Mouse (Mus musculus) gastrocnemius, postnatal 4 days (tissue): ENCODE results near the gene Ctnna3. TPM values are rescaled to one million over a fixed set of nuclear protein-coding genes. Genes with fewer than 3 reads are reported as not detected.
"Not testable (repeated sequence)": the region's sequence is repeated elsewhere in the genome, so short reads cannot be mapped to it uniquely, and the experiment has no call there.

ENCODE experiments used
- DNase-seq, 2 experiments: peaks; one replicate each; pipeline ENCODE4 v3.0.0; 2021 to 2022; ENCODE audit warnings: low spot score in 2 of 2, mixed read lengths in 2 of 2
- total RNA-seq, 2 experiments: library from RNA; stranded (reverse); gene quantifications; 2 replicates each; pipeline ENCODE4 v1.2.3; 2021

The Ctnna3 gene
- total RNA-seq, 2 experiments from 2014 or later, result 25.3 to 27.7 TPM

- DNase-seq, result no peak
These were observed 1018.7 kb downstream of the Ctnna3 start for GRCm38 (mm10) chr10:64448624-64449023.

- no peak for DNase-seq
These were observed 1053.4 kb downstream of the Ctnna3 start for GRCm38 (mm10) chr10:64483281-64483680.

- DNase-seq, result no peak
These were observed 1059.6 kb downstream of the Ctnna3 start for GRCm38 (mm10) chr10:64489471-64489870.

GRCm38 (mm10) chr10:64543647-64544046 lies 1113.7 kb downstream of the Ctnna3 start:
- no peak for DNase-seq

- DNase-seq, result no peak
These were observed 1114.5 kb downstream of the Ctnna3 start for GRCm38 (mm10) chr10:64544389-64544788.

GRCm38 (mm10) chr10:64571311-64571710 lies 1141.4 kb downstream of the Ctnna3 start:
- DNase-seq, result no peak

- no peak for DNase-seq
These were observed 1158.2 kb downstream of the Ctnna3 start for GRCm38 (mm10) chr10:64588116-64588515.

GRCm38 (mm10) chr10:64636760-64637159 lies 1206.9 kb downstream of the Ctnna3 start:
- DNase-seq, result no peak

- no peak for DNase-seq
These were observed 1209.2 kb downstream of the Ctnna3 start for GRCm38 (mm10) chr10:64639061-64639460.

GRCm38 (mm10) chr10:64641093-64641492 lies 1211.2 kb downstream of the Ctnna3 start:
- no peak for DNase-seq

GRCm38 (mm10) chr10:64641576-64641975 lies 1211.7 kb downstream of the Ctnna3 start:
- DNase-seq, result no peak

- no peak for DNase-seq
These were observed 1214.1 kb downstream of the Ctnna3 start for GRCm38 (mm10) chr10:64643976-64644375.

GRCm38 (mm10) chr10:64661190-64661589 lies 1231.3 kb downstream of the Ctnna3 start:
- DNase-seq, result no peak

- no peak for DNase-seq
These were observed 1241.6 kb downstream of the Ctnna3 start for GRCm38 (mm10) chr10:64671469-64671868.

GRCm38 (mm10) chr10:64675796-64676195 lies 1245.9 kb downstream of the Ctnna3 start:
- DNase-seq, result no peak

- no peak for DNase-seq
These were observed 1280.1 kb downstream of the Ctnna3 start for GRCm38 (mm10) chr10:64710017-64710416.

GRCm38 (mm10) chr10:64718036-64718435 lies 1288.1 kb downstream of the Ctnna3 start:
- no peak for DNase-seq

GRCm38 (mm10) chr10:64735692-64736091 lies 1305.8 kb downstream of the Ctnna3 start:
- no peak for DNase-seq

- DNase-seq, result no peak
These were observed 1306.7 kb downstream of the Ctnna3 start for GRCm38 (mm10) chr10:64736616-64737015.

- DNase-seq, result not testable (repeated sequence)
These were observed 1311.8 kb downstream of the Ctnna3 start for GRCm38 (mm10) chr10:64741721-64742120.

GRCm38 (mm10) chr10:64744099-64744498 lies 1314.2 kb downstream of the Ctnna3 start:
- not testable (repeated sequence) for DNase-seq

- no peak for DNase-seq
These were observed 1318.8 kb downstream of the Ctnna3 start for GRCm38 (mm10) chr10:64748651-64749050.

GRCm38 (mm10) chr10:64750791-64751190 lies 1320.9 kb downstream of the Ctnna3 start:
- DNase-seq, result no peak

- no peak for DNase-seq
These were observed 1406.4 kb downstream of the Ctnna3 start for GRCm38 (mm10) chr10:64836315-64836714.
